Mouse (Mus musculus) midbrain, embryonic 12.5 days (tissue): Measurements from ENCODE around the gene Rabgap1l. TPM values are rescaled to one million over a fixed set of nuclear protein-coding genes. Genes with fewer than 3 reads are reported as not detected.

ENCODE experiments used
- ATAC-seq: fragments of 200-750 bp; cut with Nextera tagmentation; 2 replicates; pipeline ENCODE4 v1.8.0; 2017; ENCODE audit warnings: low read depth, moderate TSS enrichment, moderate library complexity; ENCODE audit not compliant: low FRiP score
- H3K27ac ChIP-seq: fragments of 300-500 bp; sonication (generic); replicated peaks from 2 replicates; pipeline ENCODE4 v1.5.1; 2016; ENCODE audit warnings: mild to moderate bottlenecking
- H3K27me3 ChIP-seq: fragments of 300-500 bp; sonication (generic); 2 replicates; pipeline ENCODE4 v1.6.1; 2016; ENCODE audit warnings: mild to moderate bottlenecking
- H3K36me3 ChIP-seq: fragments of 300-500 bp; sonication (generic); 2 replicates; pipeline ENCODE4 v1.6.1; 2016
- H3K4me1 ChIP-seq: fragments of 300-500 bp; sonication (generic); 2 replicates; pipeline ENCODE4 v1.6.1; 2016
- H3K4me2 ChIP-seq: fragments of 300-500 bp; sonication (generic); replicated peaks from 2 replicates; pipeline ENCODE4 v1.6.1; 2016; ENCODE audit warnings: mild to moderate bottlenecking, moderate library complexity
- H3K4me3 ChIP-seq: fragments of 300-500 bp; sonication (generic); 2 replicates; pipeline ENCODE4 v1.5.1; 2016; ENCODE audit warnings: mild to moderate bottlenecking
- H3K9ac ChIP-seq: fragments of 300-500 bp; sonication (generic); replicated peaks from 2 replicates; pipeline ENCODE4 v1.6.1; 2016; ENCODE audit warnings: mild to moderate bottlenecking, moderate library complexity
- H3K9me3 ChIP-seq: fragments of 300-500 bp; sonication (generic); 2 replicates; pipeline ENCODE4 v1.6.1; 2016; ENCODE audit warnings: mild to moderate bottlenecking
- WGBS: fragments of 180-500 bp; shearing (Covaris S2); methylation state at CpG from one replicate; pipeline ENCODE4 v1.1.7; 2016; 5-methylcytosine and 5-hydroxymethylcytosine counted together
- polyA plus RNA-seq: library from polyadenylated mRNA; unstranded; fragments of >200 nt; fragmentation: Nextera tagmentation; extraction: Ambion mirVana; gene quantifications from 2 replicates; pipeline ENCODE4 v1.2.1, GENCODE M21; 2016

Rabgap1l gene
- polyA plus RNA-seq, 1 experiment from 2014 or later: 21.2 TPM

- Histone ChIP-seq H3K27me3 (no peaks in the 10 kb centered on the region), H3K27ac (no peak overlapping the region), H3K9me3 (no peaks in the 10 kb centered on the region), H3K4me1 (no peaks in the 10 kb centered on the region), H3K4me3 (no peak overlapping the region), H3K9ac (no peak overlapping the region), H3K4me2 (no peak overlapping the region), H3K36me3 (no peaks in the 10 kb centered on the region)
- 0 out of 2 replicates have a peak, but pooled peaks have one; percentile 56 for ATAC-seq
- 70% methylated on average over 10 of the region's 10 CpGs for WGBS
Measured at GRCm38 (mm10) chr1:160377337-160378336, 415.4 kb downstream of the Rabgap1l start.

GRCm38 (mm10) chr1:160374490-160374889, 418.5 kb downstream of the Rabgap1l start:
- no peak overlapping the region for H3K27ac ChIP-seq
- no peaks in the 10 kb centered on the region for H3K27me3 ChIP-seq
- no peak overlapping the region for H3K9ac ChIP-seq
- ATAC-seq: no peak
- H3K4me2 ChIP-seq: no peak overlapping the region
- no peak overlapping the region for H3K4me3 ChIP-seq
- no peaks in the 10 kb centered on the region for H3K9me3 ChIP-seq
- H3K36me3 ChIP-seq: no peaks in the 10 kb centered on the region
- H3K4me1 ChIP-seq: no peaks in the 10 kb centered on the region

- H3K4me3 ChIP-seq: no peak overlapping the region
- 87% methylated on average over 7 of the region's 7 CpGs for WGBS
Measured at GRCm38 (mm10) chr1:160373306-160373705, 419.7 kb downstream of the Rabgap1l start.

GRCm38 (mm10) chr1:160371696-160372095, 421.3 kb downstream of the Rabgap1l start:
- no peaks in the 10 kb centered on the region for H3K36me3 ChIP-seq
- no peak overlapping the region for H3K9ac ChIP-seq
- no peaks in the 10 kb centered on the region for H3K27me3 ChIP-seq
- H3K27ac ChIP-seq: no peak overlapping the region
- no peak for ATAC-seq
- H3K9me3 ChIP-seq: no peaks in the 10 kb centered on the region
- H3K4me3 ChIP-seq: no peak overlapping the region
- no peaks in the 10 kb centered on the region for H3K4me1 ChIP-seq
- H3K4me2 ChIP-seq: no peak overlapping the region

More at GRCm38 (mm10) chr1:160373306-160373705, 419.7 kb downstream of the Rabgap1l start:
- no peak for ATAC-seq
- no peak overlapping the region for H3K27ac ChIP-seq
- H3K36me3 ChIP-seq: no peaks in the 10 kb centered on the region
- no peak overlapping the region for H3K4me2 ChIP-seq
- H3K27me3 ChIP-seq: no peaks in the 10 kb centered on the region
- no peaks in the 10 kb centered on the region for H3K9me3 ChIP-seq
- no peaks in the 10 kb centered on the region for H3K4me1 ChIP-seq
- H3K9ac ChIP-seq: no peak overlapping the region

DNA sequence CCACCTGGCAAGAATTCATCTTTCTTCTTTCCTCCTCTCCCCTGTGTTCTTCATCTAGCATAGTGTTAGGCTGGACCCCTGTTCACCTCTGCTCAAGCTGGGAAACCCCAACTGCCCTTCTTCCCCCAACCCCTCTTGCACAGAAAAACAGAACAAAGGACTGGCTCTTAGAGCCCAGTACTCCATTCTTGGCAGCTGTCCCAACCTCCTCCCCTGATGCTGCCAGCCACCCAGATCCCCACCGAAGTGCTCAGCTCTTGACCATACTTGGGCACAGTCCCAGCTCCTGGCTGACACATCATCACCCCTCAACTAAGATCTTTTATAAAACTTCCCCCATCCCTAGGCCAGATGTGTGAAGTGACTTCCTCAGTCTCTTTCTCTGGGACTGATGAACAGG, 422.5 kb downstream of the Rabgap1l start:
- no peak overlapping the region for H3K4me2 ChIP-seq
- no peaks in the 10 kb centered on the region for H3K27me3 ChIP-seq
- H3K36me3 ChIP-seq: no peaks in the 10 kb centered on the region
- H3K9ac ChIP-seq: no peak overlapping the region
- H3K4me3 ChIP-seq: no peak overlapping the region
- H3K27ac ChIP-seq: no peak overlapping the region
- H3K4me1 ChIP-seq: no peaks in the 10 kb centered on the region
- no peak for ATAC-seq
- no peaks in the 10 kb centered on the region for H3K9me3 ChIP-seq
- 73% methylated on average over 1 of the region's 1 CpGs for WGBS

GRCm38 (mm10) chr1:160366615-160367014, 426.4 kb downstream of the Rabgap1l start:
- ATAC-seq: no peak
- WGBS: 88% methylated on average over 3 of the region's 3 CpGs

DNA sequence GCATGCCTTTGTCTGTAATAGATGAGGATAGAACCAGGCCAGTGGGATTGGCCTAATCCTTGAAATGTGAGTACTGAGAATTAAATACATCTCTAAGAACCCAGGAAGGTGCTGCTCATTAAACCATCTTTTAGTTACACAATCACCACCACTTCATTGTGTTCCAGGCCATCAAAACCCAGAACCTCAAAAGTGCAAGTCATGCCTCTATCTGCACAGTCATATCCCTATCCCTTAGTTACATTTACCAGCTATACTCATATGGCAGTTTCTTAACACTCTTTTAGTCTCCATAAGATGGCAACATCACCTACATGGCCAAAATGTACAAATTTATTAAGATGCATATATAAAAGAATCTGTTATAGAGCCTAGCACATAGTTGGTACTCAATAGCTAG, 435.7 kb downstream of the Rabgap1l start:
- H3K27ac ChIP-seq: no peak overlapping the region
- H3K4me1 ChIP-seq: 0 out of 2 replicates have a peak, but pooled peaks cover 3% of the 10 kb centered on the region
- no peaks in the 10 kb centered on the region for H3K27me3 ChIP-seq
- no peaks in the 10 kb centered on the region for H3K36me3 ChIP-seq
- no peak overlapping the region for H3K4me2 ChIP-seq
- H3K4me3 ChIP-seq: no peak overlapping the region
- H3K9ac ChIP-seq: no peak overlapping the region
- ATAC-seq: no peak
- H3K9me3 ChIP-seq: no peaks in the 10 kb centered on the region

More at GRCm38 (mm10) chr1:160366615-160367014, 426.4 kb downstream of the Rabgap1l start:
- Histone ChIP-seq H3K27ac (no peak overlapping the region), H3K4me1 (no peaks in the 10 kb centered on the region), H3K4me2 (no peak overlapping the region), H3K27me3 (no peaks in the 10 kb centered on the region), H3K9me3 (no peaks in the 10 kb centered on the region), H3K9ac (no peak overlapping the region), H3K36me3 (no peaks in the 10 kb centered on the region), H3K4me3 (no peak overlapping the region)

GRCm38 (mm10) chr1:160353732-160354455, 439.1 kb downstream of the Rabgap1l start:
- H3K4me3 ChIP-seq: no peak overlapping the region
- no peak overlapping the region for H3K4me2 ChIP-seq
- ATAC-seq: no peak
- 87% methylated on average over 6 of the region's 6 CpGs for WGBS
- no peaks in the 10 kb centered on the region for H3K27me3 ChIP-seq
- no peaks in the 10 kb centered on the region for H3K9me3 ChIP-seq
- no peaks in the 10 kb centered on the region for H3K36me3 ChIP-seq
- no peak overlapping the region for H3K27ac ChIP-seq
- peaks cover 15% of the 10 kb centered on the region for H3K4me1 ChIP-seq
- H3K9ac ChIP-seq: no peak overlapping the region

- H3K27ac ChIP-seq: peak overlapping the region; percentile 86
- peak overlapping the region; percentile 56 for H3K9ac ChIP-seq
- H3K4me1 ChIP-seq: peaks cover 15% of the 10 kb centered on the region
- no peaks in the 10 kb centered on the region for H3K36me3 ChIP-seq
- ATAC-seq: peak; percentile 65
- no peaks in the 10 kb centered on the region for H3K9me3 ChIP-seq
- WGBS: 52% methylated on average over 4 of the region's 4 CpGs
- peak overlapping the region; percentile 61 for H3K4me2 ChIP-seq
- H3K4me3 ChIP-seq: peak overlapping the region; percentile 43
- no peaks in the 10 kb centered on the region for H3K27me3 ChIP-seq
Measured at GRCm38 (mm10) chr1:160352309-160352708, 440.7 kb downstream of the Rabgap1l start.

- H3K36me3 ChIP-seq: no peaks in the 10 kb centered on the region
- no peaks in the 10 kb centered on the region for H3K9me3 ChIP-seq
- H3K4me1 ChIP-seq: peaks cover 15% of the 10 kb centered on the region
- peak overlapping the region; percentile 86 for H3K27ac ChIP-seq
- no peaks in the 10 kb centered on the region for H3K27me3 ChIP-seq
- H3K9ac ChIP-seq: peak overlapping the region; percentile 56
- H3K4me2 ChIP-seq: peak overlapping the region; percentile 61
- WGBS: under 1% methylated on average over 10 of the region's 10 CpGs
- ATAC-seq: peak; percentile 96
- peak overlapping the region; percentile 43 for H3K4me3 ChIP-seq
Measured at GRCm38 (mm10) chr1:160351880-160352234, 441.2 kb downstream of the Rabgap1l start.

DNA sequence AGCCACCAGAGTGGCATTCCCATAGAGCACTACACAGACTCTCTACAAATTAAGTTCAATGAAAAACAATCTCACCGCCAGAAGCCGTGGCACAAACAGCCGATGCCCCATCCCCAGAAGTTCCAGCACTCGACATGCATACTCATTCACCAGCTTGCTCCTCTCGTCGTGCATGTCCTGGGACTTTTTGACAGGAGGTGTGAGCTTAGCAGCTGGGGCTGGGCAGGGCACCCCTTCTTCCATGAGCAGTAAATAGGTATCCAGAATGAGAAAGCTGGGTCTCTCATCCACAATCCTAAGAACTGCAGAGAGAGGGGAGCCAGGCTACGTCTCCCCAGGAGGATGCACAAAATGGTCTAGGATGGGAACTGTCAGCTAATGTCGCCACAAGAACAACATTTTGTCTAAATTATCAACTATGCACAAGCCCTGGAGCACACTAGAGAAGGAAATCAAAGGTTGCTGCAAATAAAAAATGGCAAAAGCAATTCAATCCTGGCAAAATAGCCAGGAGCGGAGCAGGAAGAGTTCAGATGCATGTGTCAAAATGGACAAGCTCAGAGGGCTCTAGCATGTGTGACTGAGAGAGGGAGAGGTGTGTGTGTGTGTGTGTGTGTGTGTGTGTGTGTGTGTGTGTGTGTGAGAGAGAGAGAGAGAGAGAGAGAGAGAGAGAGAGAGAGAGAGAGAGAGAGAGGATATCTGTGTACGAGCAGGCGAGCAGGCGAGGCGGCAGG, 441.7 kb downstream of the Rabgap1l start:
- Histone ChIP-seq H3K36me3 (no peaks in the 10 kb centered on the region), H3K27ac (peak overlapping the region; percentile 86), H3K9ac (peak overlapping the region; percentile 56), H3K4me2 (peak overlapping the region; percentile 61), H3K4me3 (peak overlapping the region; percentile 43), H3K27me3 (no peaks in the 10 kb centered on the region), H3K9me3 (no peaks in the 10 kb centered on the region), H3K4me1 (peaks cover 15% of the 10 kb centered on the region)
- peak; percentile 71 for ATAC-seq
- WGBS: 22% methylated on average over 13 of the region's 13 CpGs
